25 mouse cellular contexts compared by ENCODE assay signal in the genomic region with DNA sequence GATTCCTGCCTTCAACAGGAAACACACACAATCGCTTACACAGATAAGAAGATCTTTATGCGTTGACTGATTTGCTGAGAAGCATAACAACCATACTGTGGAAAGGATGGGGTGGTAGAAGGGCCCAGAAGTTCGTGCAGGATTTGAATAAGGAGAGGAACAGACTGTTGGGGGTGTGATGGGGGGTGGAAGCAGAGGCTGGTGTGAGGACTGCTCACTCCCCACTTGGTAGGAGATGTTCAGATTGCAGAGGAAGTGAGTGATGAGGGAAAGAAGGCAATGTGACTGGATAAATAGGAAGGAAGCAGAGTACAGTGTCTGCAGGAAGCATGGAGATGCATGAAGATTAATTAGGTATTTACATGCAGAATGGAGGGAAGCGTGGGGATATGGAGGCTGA. TPM values are rescaled to one million over a fixed set of nuclear protein-coding genes. Genes with fewer than 3 reads are reported as not detected.
DNase-seq lines count a peak whose midpoint lies in the region; ATAC-seq and TF ChIP-seq lines count a peak whose summit lies in the region.
"Had no signal": no experiment of that assay in that cellular context is flagged by ENCODE, and none has a peak within 500 bp of the region (broad histone marks: within the 10 kb centered on the region; RNA-seq: fewer than 3 reads in every experiment).

No protein-coding gene starts in this region.

- H3K4me1 ChIP-seq in hindbrain, embryonic 14.5 days (replicated peaks; ENCODE audit: control insufficient read depth, insufficient read depth, low read length): no peaks in the 10 kb centered on the region
- no peaks in the 10 kb centered on the region for H3K4me1 ChIP-seq in hindbrain, postnatal 0 days (ENCODE audit: insufficient read depth, low read length)
- H3K4me1 ChIP-seq: embryonic facial prominence, embryonic 13.5 days; forebrain, embryonic 12.5 days; heart, embryonic 10.5 days; heart, embryonic 15.5 days; hindbrain, embryonic 13.5 days had no signal

- 66% methylated on average over 4 of the region's 4 CpGs for WGBS in hindbrain, embryonic 14.5 days
- WGBS in hindbrain, postnatal 0 days: 64% methylated on average over 4 of the region's 4 CpGs

- no peaks in the 10 kb centered on the region for H3K27me3 ChIP-seq in hindbrain, embryonic 14.5 days (ENCODE audit: control insufficient read depth, insufficient read depth, low read length)
- H3K27me3 ChIP-seq in hindbrain, postnatal 0 days (ENCODE audit: insufficient read depth, low read length): no peaks in the 10 kb centered on the region
- H3K27me3 ChIP-seq: CH12.LX; embryonic facial prominence, embryonic 13.5 days; forebrain, embryonic 12.5 days; heart, embryonic 15.5 days; hindbrain, embryonic 13.5 days; Patski had no signal

- H3K9ac ChIP-seq in hindbrain, embryonic 14.5 days: no peak overlapping the region
- no peak overlapping the region for H3K9ac ChIP-seq in hindbrain, postnatal 0 days (replicated peaks; ENCODE audit: low read length)
- H3K9ac ChIP-seq: embryonic facial prominence, embryonic 13.5 days; forebrain, embryonic 12.5 days; heart, embryonic 15.5 days; hindbrain, embryonic 13.5 days had no signal

- peak; percentile 17; the same call in 1 of the 2 replicates for ATAC-seq in hindbrain, embryonic 14.5 days (ENCODE audit: low FRiP score)
- no peak for ATAC-seq in hindbrain, postnatal 0 days
- ATAC-seq: activated CD4-positive, CD25-positive, alpha-beta regulatory T cell, adult 4 months; forebrain, embryonic 16.5 days; Patski had no signal

- H3K27ac ChIP-seq in hindbrain, embryonic 14.5 days: no peak overlapping the region
- H3K27ac ChIP-seq in hindbrain, postnatal 0 days: no peak overlapping the region
- H3K27ac ChIP-seq: embryonic facial prominence, embryonic 13.5 days; forebrain, embryonic 12.5 days; heart, embryonic 10.5 days; heart, embryonic 15.5 days; hindbrain, embryonic 13.5 days had no signal

- H3K4me3 ChIP-seq in hindbrain, embryonic 14.5 days (replicated peaks; ENCODE audit: low read length): no peak overlapping the region
- no peak overlapping the region for H3K4me3 ChIP-seq in hindbrain, postnatal 0 days (ENCODE audit: low read length)
- H3K4me3 ChIP-seq: embryonic facial prominence, embryonic 13.5 days; forebrain, embryonic 12.5 days; heart, embryonic 10.5 days; heart, embryonic 15.5 days; hindbrain, embryonic 13.5 days had no signal

- intact Hi-C loops in left cerebral cortex, postnatal 10 days (cut with DNase I): no loop called here

- no peak for TF ChIP-seq CTCF in hindbrain, postnatal 0 days (IDR thresholded peaks at IDR 0.05; ENCODE audit: low read depth)

- DNase-seq in hindbrain, embryonic 14.5 days (ENCODE audit: low spot score): no peak
- no peak for DNase-seq in hindbrain, postnatal 0 days (ENCODE audit: low spot score)
- peak; percentile 24 to 45 for DNase-seq in left cerebral cortex, adult 18-20 months (ENCODE audit: low spot score in 2 of 2)
- no peak for DNase-seq in left cerebral cortex, postnatal 10 days (ENCODE audit: extremely low spot score in 1 of 2, low spot score in 2 of 2)
- DNase-seq in right cerebral cortex, postnatal 25 days: peak; percentile 8
- no peak for DNase-seq in right cerebral cortex, postnatal 4 days
- DNase-seq: adrenal gland, postnatal 14 days; cerebellum, adult 18-20 months; cerebellum, adult 9-11 months; cerebellum, postnatal 36 days; gastrocnemius, postnatal 10 days; heart, adult 18-20 months; heart, postnatal 14 days had no signal

- H3K4me2 ChIP-seq in hindbrain, embryonic 14.5 days (replicated peaks): no peak overlapping the region
- H3K4me2 ChIP-seq in hindbrain, postnatal 0 days (ENCODE audit: low read depth, low read length): no peak overlapping the region
- H3K4me2 ChIP-seq: embryonic facial prominence, embryonic 13.5 days; forebrain, embryonic 12.5 days; heart, embryonic 15.5 days; hindbrain, embryonic 13.5 days had no signal

- H3K9me3 ChIP-seq in hindbrain, embryonic 14.5 days (ENCODE audit: control insufficient read depth, low read length): no peaks in the 10 kb centered on the region
- no peaks in the 10 kb centered on the region for H3K9me3 ChIP-seq in hindbrain, postnatal 0 days (ENCODE audit: low read length)
- H3K9me3 ChIP-seq: embryonic facial prominence, embryonic 13.5 days; heart, embryonic 10.5 days; heart, embryonic 15.5 days; hindbrain, embryonic 13.5 days had no signal

- no peaks in the 10 kb centered on the region for H3K36me3 ChIP-seq in hindbrain, embryonic 14.5 days (replicated peaks; ENCODE audit: control insufficient read depth, insufficient read depth)
- H3K36me3 ChIP-seq in hindbrain, postnatal 0 days (ENCODE audit: insufficient read depth, low read length): no peaks in the 10 kb centered on the region
- H3K36me3 ChIP-seq: embryonic facial prominence, embryonic 13.5 days; forebrain, embryonic 12.5 days; heart, embryonic 10.5 days; heart, embryonic 15.5 days; hindbrain, embryonic 13.5 days had no signal

RNA-seq across cellular contexts. Expression of gene Igbp1b, which starts 19.0 kb away (rescaled TPM):
- not detected in 2 replicates for polyA plus RNA-seq in hindbrain, embryonic 14.5 days (2014; fragmentation: Nextera tagmentation; extraction: Ambion mirVana)
- not detected in 2 replicates for total RNA-seq in hindbrain, postnatal 0 days (2014; rRNA removed)
- 0.13 and 0.16 TPM in 2 replicates for polyA plus RNA-seq in hindbrain, postnatal 0 days (2015; fragmentation: Nextera tagmentation; extraction: Ambion mirVana)
- under 1 TPM; 0.42 to 0.61 TPM for total RNA-seq in left cerebral cortex, adult 18-20 months (2021)
- total RNA-seq in left cerebral cortex, postnatal 10 days (2021): 1 to 10 TPM; 1.6 to 3.0 TPM
- total RNA-seq: adrenal gland, adult 18-20 months; adrenal gland, postnatal 14 days; CH12.LX; gastrocnemius, postnatal 10 days; gastrocnemius, postnatal 4 days; heart, adult 18-20 months; heart, postnatal 14 days; hematopoietic stem cell, adult 5-6 weeks had no signal
- polyA plus RNA-seq: activated CD4-positive, CD25-positive, alpha-beta regulatory T cell, adult 4 months; embryonic facial prominence, embryonic 13.5 days; heart, embryonic 10.5 days; heart, embryonic 15.5 days; hindbrain, embryonic 13.5 days; Patski had no signal

RNA-seq across cellular contexts. Expression of gene Lmo3, which starts 57.6 kb away (rescaled TPM):
- polyA plus RNA-seq in hindbrain, embryonic 14.5 days (2014; fragmentation: Nextera tagmentation; extraction: Ambion mirVana): 69.3 and 86.5 TPM in 2 replicates
- 73.0 and 76.6 TPM in 2 replicates for total RNA-seq in hindbrain, postnatal 0 days (2014; rRNA removed)
- polyA plus RNA-seq in hindbrain, postnatal 0 days (2015; fragmentation: Nextera tagmentation; extraction: Ambion mirVana): 64.9 and 68.7 TPM in 2 replicates
- total RNA-seq in left cerebral cortex, adult 18-20 months (2021): 100 to 1,000 TPM; 150 to 157 TPM
- total RNA-seq in left cerebral cortex, postnatal 10 days (2021): 100 to 1,000 TPM; 224 to 239 TPM
- total RNA-seq: CH12.LX; heart, adult 18-20 months; heart, postnatal 14 days; hematopoietic stem cell, adult 5-6 weeks had no signal
- polyA plus RNA-seq: activated CD4-positive, CD25-positive, alpha-beta regulatory T cell, adult 4 months; Patski had no signal

Comparison
In these comparisons a context has a peak if more than half of its experiments do, and no peak if none do; other contexts are left out.
1. DNase-seq: peak in left cerebral cortex, adult 18-20 months (2 of 2) and right cerebral cortex, postnatal 25 days (single experiment); none in hindbrain, embryonic 14.5 days (single experiment), hindbrain, postnatal 0 days (single experiment), left cerebral cortex, postnatal 10 days (0 of 2) and right cerebral cortex, postnatal 4 days (single experiment).